Mouse (Mus musculus): ENCODE results near the gene Rgp1.

DNA sequence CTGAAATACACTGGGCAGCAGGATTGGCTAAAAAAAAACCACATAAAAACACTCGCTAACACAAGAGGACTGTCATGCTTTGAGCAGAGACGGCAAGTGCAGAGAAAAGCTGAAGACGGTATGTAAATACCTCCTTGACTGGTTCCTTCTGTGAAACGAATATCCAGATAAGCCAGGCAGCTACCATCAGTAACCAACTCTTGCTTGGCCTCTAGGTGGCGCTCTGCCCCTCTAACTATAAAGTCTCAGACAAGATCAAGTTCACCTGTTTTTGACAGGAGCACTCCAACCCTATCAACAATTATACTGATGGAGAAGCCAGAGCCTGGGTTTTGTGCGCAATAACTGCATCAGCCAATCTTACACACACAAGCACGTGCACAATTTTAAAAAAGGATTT, 47.9 kb upstream of the Rgp1 start:
- TF ChIP-seq EP300 (IDR thresholded peaks at IDR 0.05; ENCODE audit: low read depth in 1 of 2, low read length in 2 of 2) (0 out of 4 replicates have a peak, but pooled peaks of 1 of the 2 experiments have one; percentile 8), CHD2 (IDR thresholded peaks at IDR 0.05; ENCODE audit: low read length) (no peak), ZMIZ1 (IDR thresholded peaks at IDR 0.05; ENCODE audit: low read depth, low read length) (0 out of 2 replicates have a peak, but pooled peaks have one; percentile 42), KAT2A (conservative IDR thresholded peaks at IDR 0.05; ENCODE audit: low read depth, low read length) (no peak)
